Mouse (Mus musculus) forebrain, embryonic 14.5 days (tissue): Measurements from ENCODE around the gene Mast4. TPM values are rescaled to one million over a fixed set of nuclear protein-coding genes. Genes with fewer than 3 reads are reported as not detected.

Source experiments
- ATAC-seq: fragments of 200-750 bp; cut with Nextera tagmentation; 2 replicates; pipeline ENCODE4 v1.8.0; 2017; ENCODE audit warnings: mild to moderate bottlenecking, moderate library complexity
- DNase-seq: peaks from one replicate; pipeline ENCODE4 v3.0.0-alpha.2; 2015; ENCODE audit warnings: low spot score
- H3K27ac ChIP-seq: fragments of 300-500 bp; sonication (generic); 2 replicates; pipeline ENCODE4 v1.5.1; 2014; ENCODE audit warnings: low read depth, mild to moderate bottlenecking, control low read depth, low read length, moderate library complexity
- H3K27me3 ChIP-seq: fragments of 300-500 bp; sonication (generic); replicated peaks from 2 replicates; pipeline ENCODE4 v1.6.1; 2014; ENCODE audit warnings: low read length, control low read depth, mixed read lengths; ENCODE audit not compliant: control insufficient read depth, insufficient read depth
- H3K36me3 ChIP-seq: fragments of 300-500 bp; sonication (generic); 2 replicates; pipeline ENCODE4 v1.6.1; 2014; ENCODE audit warnings: low read length, control low read depth; ENCODE audit not compliant: control insufficient read depth, insufficient read depth
- H3K4me1 ChIP-seq: fragments of 300-500 bp; sonication (generic); 2 replicates; pipeline ENCODE4 v1.6.1; 2014; ENCODE audit warnings: antibody characterized with exemption, low read length, control low read depth; ENCODE audit not compliant: control insufficient read depth, insufficient read depth
- H3K4me2 ChIP-seq: fragments of 300-500 bp; sonication (generic); 2 replicates; pipeline ENCODE4 v1.6.1; 2014; ENCODE audit warnings: mild to moderate bottlenecking, control low read depth, low read length
- H3K4me3 ChIP-seq: fragments of 300-500 bp; sonication (generic); 2 replicates; pipeline ENCODE4 v1.5.1; 2014; ENCODE audit warnings: low read depth, low read length, control low read depth
- H3K9ac ChIP-seq: fragments of 300-500 bp; sonication (generic); 2 replicates; pipeline ENCODE4 v1.6.1; 2014; ENCODE audit warnings: mild to moderate bottlenecking, low read length, control low read depth, moderate library complexity
- H3K9me3 ChIP-seq: fragments of 300-500 bp; sonication (generic); replicated peaks from 2 replicates; pipeline ENCODE4 v1.6.1; 2016; ENCODE audit warnings: low read length, control low read depth, mixed read lengths; ENCODE audit not compliant: control insufficient read depth
- WGBS: fragments of 180-500 bp; shearing (Covaris S2); extraction: QIAGEN DNeasy Blood & Tissue Kit; methylation state at CpG from one replicate; pipeline ENCODE4 v1.1.7; 2014; 5-methylcytosine and 5-hydroxymethylcytosine counted together
- polyA plus RNA-seq: library from polyadenylated mRNA; unstranded; fragments of >200 nt; fragmentation: Nextera tagmentation; extraction: Ambion mirVana; gene quantifications from 2 replicates; pipeline ENCODE4 v1.2.1, GENCODE M21; 2014

Gene Mast4
- polyA plus RNA-seq, 1 experiment from 2014 or later: 11.7 TPM

- H3K9me3 ChIP-seq: no peaks in the 10 kb centered on the region
- DNase-seq: no peak
- H3K36me3 ChIP-seq: peaks cover 3% of the 10 kb centered on the region; the same call in 1 of the 2 replicates
- no peak overlapping the region for H3K9ac ChIP-seq
- H3K27me3 ChIP-seq: no peaks in the 10 kb centered on the region
- H3K4me3 ChIP-seq: no peak overlapping the region
- H3K4me1 ChIP-seq: no peaks in the 10 kb centered on the region
- no peak overlapping the region for H3K27ac ChIP-seq
- no peak for ATAC-seq
- H3K4me2 ChIP-seq: no peak overlapping the region
- 96% methylated on average over 6 of the region's 6 CpGs for WGBS
Measured at GRCm38 (mm10) chr13:102758021-102758420, 576.3 kb downstream of the Mast4 start.

GRCm38 (mm10) chr13:102756071-102756470 is 578.2 kb downstream of the Mast4 start:
- DNase-seq (no peak), ATAC-seq (no peak)
- H3K9me3 ChIP-seq: no peaks in the 10 kb centered on the region
- no peak overlapping the region for H3K27ac ChIP-seq
- H3K36me3 ChIP-seq: peaks cover 3% of the 10 kb centered on the region; the same call in 1 of the 2 replicates
- no peaks in the 10 kb centered on the region for H3K27me3 ChIP-seq
- no peak overlapping the region for H3K9ac ChIP-seq
- H3K4me3 ChIP-seq: no peak overlapping the region
- H3K4me1 ChIP-seq: no peaks in the 10 kb centered on the region
- H3K4me2 ChIP-seq: no peak overlapping the region
- WGBS: 95% methylated on average over 8 of the region's 8 CpGs

- no peak for DNase-seq
- no peak overlapping the region for H3K4me2 ChIP-seq
- no peaks in the 10 kb centered on the region for H3K27me3 ChIP-seq
- H3K4me1 ChIP-seq: no peaks in the 10 kb centered on the region
- H3K4me3 ChIP-seq: no peak overlapping the region
- no peaks in the 10 kb centered on the region for H3K9me3 ChIP-seq
- WGBS: 93% methylated on average over 8 of the region's 8 CpGs
- no peak overlapping the region for H3K27ac ChIP-seq
- H3K36me3 ChIP-seq: peaks cover 3% of the 10 kb centered on the region; the same call in 1 of the 2 replicates
- H3K9ac ChIP-seq: no peak overlapping the region
- ATAC-seq: no peak
Measured at GRCm38 (mm10) chr13:102755124-102755523, 579.2 kb downstream of the Mast4 start.

- Histone ChIP-seq H3K27ac (no peak overlapping the region), H3K4me3 (no peak overlapping the region), H3K9me3 (no peaks in the 10 kb centered on the region), H3K27me3 (no peaks in the 10 kb centered on the region), H3K4me2 (no peak overlapping the region), H3K9ac (no peak overlapping the region), H3K4me1 (no peaks in the 10 kb centered on the region), H3K36me3 (peaks cover 7% of the 10 kb centered on the region; the same call in 1 of the 2 replicates)
- 88% methylated on average over 19 of the region's 19 CpGs for WGBS
- ATAC-seq (no peak), DNase-seq (no peak)
Measured at GRCm38 (mm10) chr13:102753714-102754556, 580.4 kb downstream of the Mast4 start.

- Histone ChIP-seq H3K4me2 (no peak overlapping the region), H3K27ac (no peak overlapping the region), H3K36me3 (peaks cover 8% of the 10 kb centered on the region; the same call in 1 of the 2 replicates), H3K27me3 (no peaks in the 10 kb centered on the region), H3K4me3 (no peak overlapping the region), H3K9me3 (no peaks in the 10 kb centered on the region), H3K4me1 (no peaks in the 10 kb centered on the region), H3K9ac (no peak overlapping the region)
- no peak for ATAC-seq
- no peak for DNase-seq
- 89% methylated on average over 10 of the region's 10 CpGs for WGBS
Measured at GRCm38 (mm10) chr13:102749891-102750290, 584.4 kb downstream of the Mast4 start.

GRCm38 (mm10) chr13:102749194-102749593 is 585.1 kb downstream of the Mast4 start:
- H3K4me1 ChIP-seq: no peaks in the 10 kb centered on the region
- no peak overlapping the region for H3K4me2 ChIP-seq
- DNase-seq (no peak), ATAC-seq (no peak)
- peaks cover 8% of the 10 kb centered on the region; the same call in 1 of the 2 replicates for H3K36me3 ChIP-seq
- H3K9ac ChIP-seq: no peak overlapping the region
- H3K27ac ChIP-seq: no peak overlapping the region
- H3K9me3 ChIP-seq: no peaks in the 10 kb centered on the region
- H3K27me3 ChIP-seq: no peaks in the 10 kb centered on the region
- H3K4me3 ChIP-seq: no peak overlapping the region
- WGBS: 68% methylated on average over 6 of the region's 6 CpGs

- no peaks in the 10 kb centered on the region for H3K4me1 ChIP-seq
- 74% methylated on average over 17 of the region's 17 CpGs for WGBS
- no peaks in the 10 kb centered on the region for H3K27me3 ChIP-seq
- H3K9ac ChIP-seq: no peak overlapping the region
- no peaks in the 10 kb centered on the region for H3K9me3 ChIP-seq
- H3K4me3 ChIP-seq: no peak overlapping the region
- ATAC-seq (0 out of 2 replicates have a peak, but pooled peaks have one; percentile 33), DNase-seq (peak; percentile 28)
- no peak overlapping the region for H3K4me2 ChIP-seq
- H3K36me3 ChIP-seq: peaks cover 8% of the 10 kb centered on the region; the same call in 1 of the 2 replicates
- no peak overlapping the region for H3K27ac ChIP-seq
Measured at GRCm38 (mm10) chr13:102746803-102747561, 587.3 kb downstream of the Mast4 start.

GRCm38 (mm10) chr13:102745626-102746342 is 588.5 kb downstream of the Mast4 start:
- H3K4me1 ChIP-seq: no peaks in the 10 kb centered on the region
- no peaks in the 10 kb centered on the region for H3K9me3 ChIP-seq
- H3K36me3 ChIP-seq: peaks cover 8% of the 10 kb centered on the region; the same call in 1 of the 2 replicates
- H3K4me2 ChIP-seq: no peak overlapping the region
- H3K27ac ChIP-seq: no peak overlapping the region
- DNase-seq (no peak), ATAC-seq (peak; percentile 18; the same call in 1 of the 2 replicates)
- WGBS: 85% methylated on average over 9 of the region's 9 CpGs
- no peaks in the 10 kb centered on the region for H3K27me3 ChIP-seq
- no peak overlapping the region for H3K4me3 ChIP-seq
- H3K9ac ChIP-seq: no peak overlapping the region
